Mouse (Mus musculus) hindbrain, embryonic 11.5 days (tissue): ENCODE results near the gene D10Wsu102e. TPM values are rescaled to one million over a fixed set of nuclear protein-coding genes. Genes with fewer than 3 reads are reported as not detected.

Source experiments
- ATAC-seq: fragments of 200-750 bp; cut with Nextera tagmentation; 2 replicates; pipeline ENCODE4 v1.8.0; 2017; ENCODE audit warnings: mild to moderate bottlenecking, moderate TSS enrichment, moderate library complexity; ENCODE audit not compliant: low FRiP score
- DNase-seq: peaks from one replicate; pipeline ENCODE4 v3.0.0-alpha.2; 2015; ENCODE audit warnings: low spot score
- H3K27ac ChIP-seq: fragments of 300-500 bp; sonication (generic); 2 replicates; pipeline ENCODE4 v1.5.1; 2014; ENCODE audit warnings: mild to moderate bottlenecking, low read depth, low read length
- H3K27me3 ChIP-seq: fragments of 300-500 bp; sonication (generic); 2 replicates; pipeline ENCODE4 v1.6.1; 2014; ENCODE audit warnings: mild to moderate bottlenecking, low read length, moderate library complexity, mixed read lengths; ENCODE audit not compliant: control insufficient read depth, insufficient read depth
- H3K36me3 ChIP-seq: fragments of 300-500 bp; sonication (generic); 2 replicates; pipeline ENCODE4 v1.6.1; 2014; ENCODE audit warnings: mild to moderate bottlenecking, low read length, moderate library complexity, mixed read lengths; ENCODE audit not compliant: control insufficient read depth, insufficient read depth
- H3K4me1 ChIP-seq: fragments of 300-500 bp; sonication (generic); replicated peaks from 2 replicates; pipeline ENCODE4 v1.6.1; 2014; ENCODE audit warnings: low read length, mixed read lengths; ENCODE audit not compliant: control insufficient read depth, insufficient read depth
- H3K4me2 ChIP-seq: fragments of 300-500 bp; sonication (generic); replicated peaks from 2 replicates; pipeline ENCODE4 v1.6.1; 2014; ENCODE audit warnings: mild to moderate bottlenecking, low read depth, low read length
- H3K4me3 ChIP-seq: fragments of 300-500 bp; sonication (generic); 2 replicates; pipeline ENCODE4 v1.5.1; 2014; ENCODE audit warnings: low read depth, low read length
- H3K9ac ChIP-seq: fragments of 300-500 bp; sonication (generic); 2 replicates; pipeline ENCODE4 v1.6.1; 2014; ENCODE audit warnings: low read depth, low read length
- H3K9me3 ChIP-seq: fragments of 300-500 bp; sonication (generic); 2 replicates; pipeline ENCODE4 v1.6.1; 2016; ENCODE audit warnings: low read length; ENCODE audit not compliant: control insufficient read depth
- WGBS: fragments of 180-500 bp; shearing (Covaris S2); extraction: QIAGEN DNeasy Blood & Tissue Kit; methylation state at CpG from one replicate; pipeline ENCODE4 v1.1.7; 2014; 5-methylcytosine and 5-hydroxymethylcytosine counted together
- polyA plus RNA-seq: library from polyadenylated mRNA; unstranded; fragments of >200 nt; fragmentation: Nextera tagmentation; extraction: Ambion mirVana; gene quantifications from 2 replicates; pipeline ENCODE4 v1.2.1, GENCODE M21; 2014

Gene D10Wsu102e
- polyA plus RNA-seq, 1 experiment from 2014 or later = 1.3 TPM

DNA sequence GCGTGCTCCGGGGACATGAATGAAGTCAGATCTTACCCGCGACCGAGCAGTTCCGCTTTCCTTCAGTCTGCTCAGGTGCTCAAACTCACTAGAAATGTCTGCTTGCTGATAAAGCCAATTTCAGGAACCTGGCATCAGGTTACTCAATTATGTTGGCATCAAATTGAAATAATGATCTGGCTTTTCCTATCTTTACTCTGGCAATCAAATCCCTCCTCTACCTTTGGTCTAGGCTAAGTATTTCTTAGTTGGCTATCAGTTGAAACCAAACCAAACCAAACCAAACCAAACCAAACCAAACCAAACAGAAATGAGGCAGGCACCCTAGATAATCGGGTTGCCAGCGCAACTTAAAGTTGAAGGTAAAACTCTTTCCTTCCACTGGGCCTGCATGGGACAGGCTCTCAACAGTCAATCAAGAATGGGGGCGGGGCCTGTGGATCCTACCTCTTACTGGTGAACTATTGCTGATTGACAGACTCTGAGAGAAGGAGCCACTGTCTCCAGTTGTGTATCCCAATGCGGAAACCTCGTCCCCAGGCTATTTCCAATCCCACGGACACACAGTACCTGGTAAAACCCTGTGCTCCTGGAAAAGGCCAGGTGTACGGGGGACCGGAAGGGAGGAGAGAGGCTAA is 33.3 kb upstream of the D10Wsu102e start:
- Histone ChIP-seq H3K4me3 (no peak overlapping the region), H3K4me1 (no peaks in the 10 kb centered on the region), H3K9me3 (no peaks in the 10 kb centered on the region), H3K27me3 (no peaks in the 10 kb centered on the region), H3K36me3 (no peaks in the 10 kb centered on the region), H3K4me2 (no peak overlapping the region), H3K27ac (no peak overlapping the region), H3K9ac (no peak overlapping the region)
- ATAC-seq (no peak), DNase-seq (no peak)
- 93% methylated on average over 14 of the region's 14 CpGs for WGBS

DNA sequence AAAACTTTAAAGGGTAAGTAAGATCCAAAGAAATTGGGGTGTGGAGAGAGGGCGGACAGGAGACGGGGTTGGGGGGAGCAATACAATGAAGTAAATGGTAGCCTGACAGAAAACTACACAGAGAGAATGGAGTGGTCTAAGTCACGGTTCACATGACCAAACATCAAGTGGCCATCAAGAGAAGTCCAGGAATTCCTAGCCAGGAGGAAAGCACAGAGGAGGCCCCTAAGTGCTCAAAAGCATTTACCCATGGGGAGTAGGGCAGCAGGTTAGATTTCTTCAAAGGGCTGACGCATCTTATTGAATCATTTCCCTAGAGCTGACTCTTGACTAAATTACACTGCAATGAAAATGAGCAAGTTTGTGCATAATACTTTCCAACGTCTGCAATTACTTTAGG is 31.2 kb upstream of the D10Wsu102e start:
- H3K9me3 ChIP-seq = no peaks in the 10 kb centered on the region
- DNase-seq = no peak
- no peak overlapping the region for H3K9ac ChIP-seq
- no peak for ATAC-seq
- H3K4me2 ChIP-seq = no peak overlapping the region
- H3K4me3 ChIP-seq = no peak overlapping the region
- WGBS = 78% methylated on average over 5 of the region's 5 CpGs
- H3K27me3 ChIP-seq = no peaks in the 10 kb centered on the region
- H3K4me1 ChIP-seq = no peaks in the 10 kb centered on the region
- no peak overlapping the region for H3K27ac ChIP-seq
- no peaks in the 10 kb centered on the region for H3K36me3 ChIP-seq

DNA sequence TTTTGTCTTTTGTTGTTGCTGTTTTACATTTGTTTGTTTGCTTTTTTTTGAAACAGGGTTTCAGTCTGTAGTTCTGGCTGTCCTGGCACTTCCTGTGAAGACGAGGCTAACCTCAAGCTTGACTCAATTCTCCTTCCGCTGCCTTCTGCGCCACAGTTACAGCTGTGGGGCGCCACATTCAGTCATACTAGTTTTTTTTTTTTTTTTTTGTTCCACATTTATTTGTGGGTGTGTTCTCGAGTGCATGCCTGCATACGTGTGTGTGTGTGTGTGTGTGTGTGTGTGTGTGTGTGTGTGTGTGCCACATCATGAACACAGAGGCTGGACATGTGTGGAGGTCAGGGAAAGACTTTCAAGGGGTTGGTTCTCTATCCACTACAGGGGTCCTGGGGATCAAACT is 29.7 kb upstream of the D10Wsu102e start:
- peaks cover 5% of the 10 kb centered on the region; the same call in 1 of the 2 replicates for H3K27me3 ChIP-seq
- H3K9me3 ChIP-seq = no peaks in the 10 kb centered on the region
- H3K4me1 ChIP-seq = no peaks in the 10 kb centered on the region
- 79% methylated on average over 6 of the region's 6 CpGs for WGBS
- DNase-seq (no peak), ATAC-seq (no peak)
- no peak overlapping the region for H3K4me2 ChIP-seq
- H3K9ac ChIP-seq = no peak overlapping the region
- no peak overlapping the region for H3K4me3 ChIP-seq
- H3K27ac ChIP-seq = no peak overlapping the region
- no peaks in the 10 kb centered on the region for H3K36me3 ChIP-seq

DNA sequence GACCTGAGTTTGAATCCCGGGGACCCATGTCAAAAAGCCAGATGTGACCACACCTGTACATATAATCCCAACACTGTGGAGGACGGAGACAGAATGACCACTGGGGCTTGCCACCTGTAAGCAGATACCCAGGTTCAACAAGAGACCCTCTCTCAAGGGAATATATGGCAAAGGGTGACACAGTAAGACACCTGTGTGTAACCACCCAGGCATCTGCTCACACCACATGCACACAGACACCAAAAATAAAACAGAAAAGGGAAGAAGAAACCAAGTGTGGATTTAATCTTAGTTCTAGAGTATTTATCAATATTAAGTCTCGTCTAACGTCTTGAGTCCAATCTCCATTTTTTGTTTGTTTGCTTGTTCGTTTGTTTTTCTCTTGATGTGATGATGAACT is 28.2 kb upstream of the D10Wsu102e start:
- Histone ChIP-seq H3K4me1 (no peaks in the 10 kb centered on the region), H3K4me3 (no peak overlapping the region), H3K4me2 (no peak overlapping the region), H3K27ac (no peak overlapping the region), H3K27me3 (peaks cover 16% of the 10 kb centered on the region), H3K36me3 (no peaks in the 10 kb centered on the region), H3K9ac (no peak overlapping the region), H3K9me3 (no peaks in the 10 kb centered on the region)
- ATAC-seq = no peak
- WGBS = 92% methylated on average over 5 of the region's 5 CpGs
- DNase-seq = no peak

DNA sequence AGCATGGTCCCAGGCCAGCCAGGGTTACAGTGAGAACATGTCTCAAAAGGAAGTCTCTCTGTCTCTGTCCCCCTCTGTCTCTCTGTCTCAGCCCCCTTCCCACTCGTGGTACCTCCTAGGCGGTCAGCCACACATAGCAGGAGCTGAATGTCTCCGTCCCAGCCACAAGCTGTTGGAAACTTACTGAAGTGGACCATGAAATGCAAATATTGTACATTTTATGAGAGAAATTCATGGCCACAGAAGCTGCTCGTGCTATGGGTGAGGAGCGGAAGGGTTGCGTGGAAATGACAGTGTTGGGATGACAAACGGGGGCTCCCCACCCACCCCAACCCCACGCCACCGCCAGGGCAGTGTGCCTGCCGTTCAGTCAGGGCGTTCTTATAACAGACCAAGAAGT is 27.4 kb upstream of the D10Wsu102e start:
- DNase-seq (no peak), ATAC-seq (no peak)
- Histone ChIP-seq H3K9me3 (no peaks in the 10 kb centered on the region), H3K4me3 (no peak overlapping the region), H3K36me3 (no peaks in the 10 kb centered on the region), H3K4me1 (no peaks in the 10 kb centered on the region), H3K4me2 (no peak overlapping the region), H3K9ac (no peak overlapping the region), H3K27me3 (peaks cover 18% of the 10 kb centered on the region), H3K27ac (no peak overlapping the region)
- WGBS = 91% methylated on average over 11 of the region's 11 CpGs

DNA sequence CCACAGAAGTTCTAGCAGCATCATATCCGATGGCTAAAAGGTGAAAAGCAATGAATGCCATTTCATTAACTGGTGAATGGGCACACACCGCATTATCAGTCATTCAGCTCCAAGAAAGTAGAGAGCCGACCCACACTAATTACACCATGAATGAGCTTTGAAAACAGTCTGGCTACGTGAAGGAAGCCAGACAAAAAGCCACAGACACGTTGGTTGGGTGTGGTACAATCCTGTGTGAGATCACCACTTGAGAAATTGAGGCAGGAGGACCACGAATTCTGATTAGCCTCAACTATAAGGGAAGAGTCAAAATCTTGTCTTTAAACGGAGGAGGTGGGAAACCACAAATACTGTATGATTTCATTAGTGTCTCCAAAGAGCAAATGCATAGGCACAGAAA is 23.7 kb upstream of the D10Wsu102e start:
- Histone ChIP-seq H3K9me3 (no peaks in the 10 kb centered on the region), H3K36me3 (no peaks in the 10 kb centered on the region), H3K27me3 (peaks cover 23% of the 10 kb centered on the region), H3K9ac (no peak overlapping the region), H3K4me1 (no peaks in the 10 kb centered on the region), H3K27ac (no peak overlapping the region), H3K4me3 (no peak overlapping the region), H3K4me2 (no peak overlapping the region)
- ATAC-seq (no peak), DNase-seq (peak; percentile 19)
- 30% methylated on average over 7 of the region's 7 CpGs for WGBS

DNA sequence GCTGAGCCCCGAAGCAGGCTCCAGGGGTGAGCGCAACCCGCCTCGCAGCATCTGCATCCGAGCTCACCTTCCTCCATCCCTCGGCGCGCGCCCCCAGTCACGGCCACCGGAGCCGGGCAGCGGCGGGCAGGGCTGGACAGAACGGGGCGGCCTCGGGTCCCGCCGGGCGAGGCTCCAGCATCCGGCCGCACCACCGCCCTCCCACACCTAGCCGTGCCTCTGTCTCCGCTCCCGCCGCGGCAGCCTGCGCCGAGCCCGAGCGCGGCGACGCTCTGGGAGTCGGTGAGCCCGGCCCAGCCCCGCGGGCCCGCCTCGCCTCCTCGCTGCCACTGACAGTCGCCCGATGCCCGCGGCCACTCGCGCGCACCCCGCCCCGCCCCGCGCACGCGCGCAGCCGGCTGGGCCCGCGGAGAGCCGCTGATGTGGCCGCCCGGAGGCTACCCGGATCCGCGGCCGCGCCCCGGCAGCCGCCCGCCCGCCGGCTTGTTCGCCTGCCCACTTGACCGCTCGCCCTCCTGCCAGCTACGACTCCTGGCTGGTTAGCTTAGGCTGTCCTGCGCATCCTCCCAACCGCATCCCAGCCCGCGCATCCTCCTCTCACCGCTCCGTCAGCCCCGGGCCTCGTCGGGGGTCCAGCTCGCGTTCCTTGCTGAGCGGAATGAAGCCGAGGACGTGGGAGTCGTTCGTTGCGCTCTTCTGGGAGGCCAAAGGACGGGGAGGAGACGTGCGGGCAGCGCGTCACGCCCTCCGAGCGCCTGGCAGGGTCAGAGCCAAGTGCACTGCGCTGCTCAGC is 22.7 kb upstream of the D10Wsu102e start, which contains the start of gene Slc41a2:
Slc41a2 (minus strand) TSS at position 724 of the 793 bp plus-strand sequence.
- Histone ChIP-seq H3K36me3 (no peaks in the 10 kb centered on the region), H3K27ac (peak within 1 kb of the TSS; percentile 37; the same call in 1 of the 2 replicates), H3K4me2 (peak within 1 kb of the TSS; percentile 97), H3K9me3 (no peaks in the 10 kb centered on the region), H3K4me3 (peak within 1 kb of the TSS; percentile 54), H3K27me3 (peaks cover 23% of the 10 kb centered on the region), H3K9ac (peak within 1 kb of the TSS; percentile 73), H3K4me1 (no peaks in the 10 kb centered on the region)
- DNase-seq = peak; percentile 74
- WGBS = under 1% methylated on average over 77 of the region's 102 CpGs
- peak; percentile 88 for ATAC-seq

DNA sequence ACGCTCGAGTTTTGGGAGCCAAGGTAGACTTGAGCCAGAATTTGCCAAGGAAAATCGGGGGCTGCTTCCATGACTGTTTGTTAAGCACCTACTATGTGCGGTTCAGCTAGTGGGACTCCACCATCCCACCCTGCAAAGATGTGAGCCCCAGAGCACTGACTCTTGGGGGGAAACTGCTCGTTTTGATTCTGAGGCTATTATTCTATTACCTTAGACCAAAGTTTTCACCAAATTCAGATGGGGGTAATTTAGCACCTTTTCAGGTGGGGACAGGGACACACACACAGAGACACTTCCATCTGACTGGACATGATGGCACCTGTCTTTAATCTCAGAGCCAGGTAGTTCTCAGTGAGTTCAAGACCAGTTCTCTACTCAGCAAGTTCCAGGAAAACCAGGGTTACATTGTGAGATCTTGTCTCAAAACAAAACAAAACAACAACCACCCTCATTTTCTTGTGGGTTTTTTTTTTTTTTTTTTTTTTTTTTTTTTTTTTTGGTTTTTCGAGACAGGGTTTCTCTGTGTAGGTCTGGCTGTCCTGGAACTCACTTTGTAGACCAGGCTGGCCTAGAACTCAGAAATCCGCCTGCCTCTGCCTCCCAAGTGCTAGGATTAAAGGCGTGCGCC is 21.9 kb upstream of the D10Wsu102e start:
- ATAC-seq (0 out of 2 replicates have a peak, but pooled peaks have one; percentile 6), DNase-seq (no peak)
- no peaks in the 10 kb centered on the region for H3K36me3 ChIP-seq
- H3K4me1 ChIP-seq = no peaks in the 10 kb centered on the region
- peaks cover 23% of the 10 kb centered on the region for H3K27me3 ChIP-seq
- WGBS = 50% methylated on average over 8 of the region's 9 CpGs
- H3K4me3 ChIP-seq = peak overlapping the region; percentile 54
- no peaks in the 10 kb centered on the region for H3K9me3 ChIP-seq
- peak overlapping the region; percentile 97 for H3K4me2 ChIP-seq
- peak overlapping the region; percentile 73; the same call in 1 of the 2 replicates for H3K9ac ChIP-seq
- H3K27ac ChIP-seq = no peak overlapping the region
